Mouse (Mus musculus) heart, adult 2 months (tissue): ENCODE results near the gene Ank3. TPM values are rescaled to one million over a fixed set of nuclear protein-coding genes. Genes with fewer than 3 reads are reported as not detected.

Experiments
- DNase-seq, 2 experiments: peaks; one replicate each; pipeline ENCODE4 v3.0.0; 2021
- H3K27ac ChIP-seq: fragments of 200-600 bp; 2 replicates; pipeline ENCODE4 v1.8.1; 2022
- H3K27me3 ChIP-seq: fragments of 200-500 bp; 2 replicates; pipeline ENCODE4 v1.6.1; 2012; ENCODE audit warnings: mild to moderate bottlenecking, low read length, inconsistent platforms, mixed read lengths; ENCODE audit not compliant: control insufficient read depth, insufficient read depth
- H3K36me3 ChIP-seq: fragments of 200-500 bp; 2 replicates; pipeline ENCODE4 v1.6.1; 2012; ENCODE audit warnings: low read length, inconsistent platforms; ENCODE audit not compliant: control insufficient read depth, insufficient read depth
- H3K4me1 ChIP-seq: fragments of 200-500 bp; 2 replicates; pipeline ENCODE4 v1.6.1; 2011; ENCODE audit warnings: low read length; ENCODE audit not compliant: control insufficient read depth, insufficient read depth
- H3K4me3 ChIP-seq: fragments of 200-600 bp; 2 replicates; pipeline ENCODE4 v1.8.1; 2022
- H3K79me2 ChIP-seq: fragments of 200-500 bp; replicated peaks from 2 replicates; pipeline ENCODE4 v1.6.1; 2012; ENCODE audit warnings: mild to moderate bottlenecking, inconsistent platforms, low read length, moderate library complexity, mixed read lengths; ENCODE audit not compliant: control insufficient read depth, insufficient read depth
- H3K9ac ChIP-seq: fragments of 200-500 bp; 2 replicates; pipeline ENCODE4 v1.6.1; 2012; ENCODE audit warnings: low read depth, mild to moderate bottlenecking, control low read depth, inconsistent platforms, low read length, mixed read lengths
- CTCF ChIP-seq: fragments of 200-600 bp; IDR thresholded peaks from 2 replicates; pipeline ENCODE4 v1.8.1; 2022; ENCODE audit warnings: antibody characterized with exemption, mild to moderate bottlenecking, moderate library complexity
- EP300 ChIP-seq: fragments of 200-500 bp; IDR thresholded peaks from 2 replicates; pipeline ENCODE4 v1.6.1; 2011; ENCODE audit warnings: low read depth, low read length, control low read depth; ENCODE audit not compliant: insufficient read depth
- POLR2A ChIP-seq: fragments of 200-500 bp; IDR thresholded peaks from 2 replicates; pipeline ENCODE4 v1.6.1; 2011; ENCODE audit warnings: mild to moderate bottlenecking, low read depth, low read length, control low read depth; ENCODE audit not compliant: insufficient read depth
- WGBS: fragments of 180-500 bp; shearing (Covaris S2); methylation state at CpG from one replicate; pipeline ENCODE4 v1.1.7; 2018; 5-methylcytosine and 5-hydroxymethylcytosine counted together
- intact Hi-C: fragments of 180-260 bp; cut with DNase I; formaldehyde crosslinking; loops from one replicate; pipeline ENCODE4 v1.15.1; 2025
- polyA plus RNA-seq: library from polyadenylated mRNA; depleted of rRNA; stranded (reverse); fragments of >200 nt; gene quantifications from 2 replicates; pipeline ENCODE4 v1.2.3, GENCODE M21; 2012
- total RNA-seq, 2 experiments: library from RNA; stranded (reverse); gene quantifications; 2 replicates each; pipeline ENCODE4 v1.2.3; 2021

Ank3 gene
- total and polyA plus RNA-seq, 3 experiments: 16.8 to 80.3 (median 64.6) TPM

DNA sequence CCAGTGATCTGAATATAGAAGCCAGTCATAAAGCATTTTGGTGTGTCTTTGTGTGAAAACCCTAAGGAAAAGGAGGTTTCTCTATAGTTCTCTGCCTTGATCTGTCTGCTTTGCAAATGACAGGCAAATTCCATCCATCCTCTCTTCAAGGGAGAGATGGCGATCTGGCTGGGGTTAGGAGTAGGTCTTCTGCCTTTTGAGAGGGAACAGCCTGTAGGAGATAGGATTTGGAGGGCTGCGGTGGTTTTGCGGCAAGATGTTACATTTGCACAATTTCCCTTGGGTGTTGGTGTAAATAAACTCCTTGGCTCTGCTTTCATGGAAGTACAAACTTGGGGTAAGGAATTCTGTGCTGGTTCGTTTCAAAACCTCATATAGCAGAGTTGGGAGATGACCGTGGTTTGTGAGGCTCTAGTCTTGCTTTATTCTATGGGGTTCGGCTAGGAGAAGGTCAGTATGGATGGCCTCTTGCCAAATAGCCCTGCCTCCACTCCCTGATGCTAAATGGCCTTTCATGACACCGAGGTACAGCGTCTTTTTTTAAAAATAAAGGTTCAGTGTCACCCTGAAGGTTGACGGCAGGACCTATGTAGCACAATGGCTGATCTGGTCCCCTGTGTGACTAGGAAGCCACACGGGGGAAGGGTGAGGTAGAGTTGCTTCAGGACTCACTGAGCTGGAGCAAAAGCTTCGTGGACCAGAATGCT is 309.4 kb downstream of the Ank3 start:
- TF ChIP-seq EP300 (no peak), CTCF (no peak), POLR2A (no peak)
- Histone ChIP-seq H3K9ac (no peak overlapping the region), H3K4me1 (no peaks in the 10 kb centered on the region; the same call in 1 of the 2 replicates), H3K27me3 (no peaks in the 10 kb centered on the region), H3K36me3 (no peaks in the 10 kb centered on the region), H3K27ac (no peak overlapping the region), H3K4me3 (no peak overlapping the region), H3K79me2 (no peaks in the 10 kb centered on the region)
- 75% methylated on average over 11 of the region's 11 CpGs for WGBS
- intact Hi-C loops: no loop called here
- DNase-seq: no peak

- no peaks in the 10 kb centered on the region; the same call in 1 of the 2 replicates for H3K4me1 ChIP-seq
- TF ChIP-seq POLR2A (no peak), CTCF (no peak)
- H3K9ac ChIP-seq: no peak overlapping the region
- H3K79me2 ChIP-seq: no peaks in the 10 kb centered on the region
- H3K27me3 ChIP-seq: no peaks in the 10 kb centered on the region
- DNase-seq: peak; percentile 28 to 49
- intact Hi-C loops: no loop called here
- no peak overlapping the region for H3K4me3 ChIP-seq
- 54% methylated on average over 2 of the region's 2 CpGs for WGBS
- no peak overlapping the region for H3K27ac ChIP-seq
- H3K36me3 ChIP-seq: no peaks in the 10 kb centered on the region
Observed at GRCm38 (mm10) chr10:69709631-69710030, 311.1 kb downstream of the Ank3 start.

DNA sequence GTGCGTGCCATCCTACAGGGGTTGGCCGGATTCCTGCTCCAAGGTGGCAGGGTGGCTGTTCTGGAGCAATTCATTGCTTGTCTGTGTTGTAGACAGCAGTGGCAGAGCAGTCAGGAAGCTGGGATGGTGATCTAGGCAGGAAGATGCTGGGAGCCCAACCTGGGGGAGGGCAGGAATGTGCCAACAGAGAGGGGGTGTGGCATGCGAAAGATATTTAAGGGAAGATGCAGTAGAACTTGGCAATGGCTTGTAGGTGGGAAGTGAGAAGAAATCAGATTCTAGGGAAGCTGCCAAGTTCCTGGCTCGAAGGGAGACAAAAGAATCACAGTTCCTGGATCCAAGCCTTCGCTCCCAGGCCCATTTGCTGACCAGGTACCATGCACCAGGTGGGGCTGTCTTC is 312.2 kb downstream of the Ank3 start:
- Histone ChIP-seq H3K4me3 (no peak overlapping the region), H3K79me2 (no peaks in the 10 kb centered on the region), H3K27ac (no peak overlapping the region), H3K36me3 (no peaks in the 10 kb centered on the region), H3K4me1 (no peaks in the 10 kb centered on the region; the same call in 1 of the 2 replicates), H3K27me3 (no peaks in the 10 kb centered on the region), H3K9ac (no peak overlapping the region)
- no peak for TF ChIP-seq EP300
- no peak for TF ChIP-seq CTCF
- TF ChIP-seq POLR2A: no peak
- intact Hi-C loops: no loop called here
- DNase-seq: no peak
- 67% methylated on average over 5 of the region's 5 CpGs for WGBS

DNA sequence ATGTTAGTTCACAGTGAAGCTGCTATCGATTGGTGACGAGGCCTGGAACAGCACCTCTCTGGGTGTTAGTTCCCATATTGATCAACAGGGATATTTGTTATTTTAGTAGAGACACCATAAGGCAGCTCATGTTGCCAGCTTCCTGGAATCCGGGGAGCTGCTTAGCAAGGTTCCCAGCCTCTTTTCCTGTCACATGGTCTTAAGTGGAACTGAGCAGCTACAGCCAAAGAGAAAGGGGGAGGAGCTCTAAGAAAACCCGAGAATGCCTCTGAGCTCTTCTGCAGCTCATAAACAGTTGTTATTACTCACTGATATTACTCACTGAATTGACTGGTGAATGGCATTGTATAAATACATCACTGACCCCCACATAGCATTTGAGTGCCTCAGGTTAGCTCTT is 318.3 kb downstream of the Ank3 start:
- no peaks in the 10 kb centered on the region for H3K27me3 ChIP-seq
- no peaks in the 10 kb centered on the region for H3K79me2 ChIP-seq
- WGBS: 60% methylated on average over 4 of the region's 4 CpGs
- no peak overlapping the region for H3K9ac ChIP-seq
- TF ChIP-seq EP300 (no peak), CTCF (no peak), POLR2A (no peak)
- no peaks in the 10 kb centered on the region for H3K4me1 ChIP-seq
- no peaks in the 10 kb centered on the region for H3K36me3 ChIP-seq
- H3K27ac ChIP-seq: no peak overlapping the region
- intact Hi-C loops: no loop called here
- no peak for DNase-seq
- no peak overlapping the region for H3K4me3 ChIP-seq

GRCm38 (mm10) chr10:69719421-69719820 is 320.8 kb downstream of the Ank3 start:
- intact Hi-C loops: no loop called here
- no peak overlapping the region for H3K27ac ChIP-seq
- no peaks in the 10 kb centered on the region for H3K79me2 ChIP-seq
- H3K9ac ChIP-seq: no peak overlapping the region
- H3K36me3 ChIP-seq: no peaks in the 10 kb centered on the region
- WGBS: 87% methylated on average over 5 of the region's 5 CpGs
- no peak overlapping the region for H3K4me3 ChIP-seq
- no peak for TF ChIP-seq CTCF
- no peak for TF ChIP-seq POLR2A
- TF ChIP-seq EP300: no peak
- no peaks in the 10 kb centered on the region for H3K27me3 ChIP-seq
- H3K4me1 ChIP-seq: no peaks in the 10 kb centered on the region
- DNase-seq: no peak

DNA sequence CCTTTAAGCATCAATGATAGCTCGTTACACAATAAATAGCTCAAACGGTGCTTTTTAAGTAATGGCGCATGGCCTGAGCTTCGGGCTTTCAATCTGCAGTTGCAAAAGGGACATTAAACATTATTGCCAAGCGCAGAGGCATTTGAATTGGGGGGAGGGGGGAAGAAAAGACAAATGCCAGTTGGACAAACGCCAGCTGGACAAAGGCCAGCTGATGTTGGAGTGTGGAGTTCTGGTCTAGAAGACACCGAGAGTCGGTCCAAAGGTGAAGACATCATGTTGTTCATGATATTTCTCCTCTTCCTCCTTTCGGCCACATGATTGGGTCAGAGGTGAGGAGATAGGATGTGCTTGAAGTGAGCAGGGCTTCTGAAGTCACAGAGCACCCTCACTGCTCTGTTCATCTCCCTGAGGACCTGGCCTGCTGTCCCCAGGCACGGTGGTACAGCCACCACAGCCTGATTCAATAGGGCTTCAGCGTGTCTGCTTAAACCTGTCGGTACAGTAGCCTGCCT is 321.4 kb downstream of the Ank3 start:
- DNase-seq: no peak
- intact Hi-C loops: no loop called here
- H3K27ac ChIP-seq: no peak overlapping the region
- no peaks in the 10 kb centered on the region for H3K27me3 ChIP-seq
- no peaks in the 10 kb centered on the region for H3K79me2 ChIP-seq
- H3K4me3 ChIP-seq: no peak overlapping the region
- H3K4me1 ChIP-seq: no peaks in the 10 kb centered on the region
- no peaks in the 10 kb centered on the region for H3K36me3 ChIP-seq
- H3K9ac ChIP-seq: no peak overlapping the region
- TF ChIP-seq EP300 (no peak), CTCF (no peak), POLR2A (no peak)
- WGBS: 54% methylated on average over 12 of the region's 12 CpGs
